Mouse (Mus musculus): ENCODE measurements around the gene Slc7a8.

The Slc7a8 gene

DNA sequence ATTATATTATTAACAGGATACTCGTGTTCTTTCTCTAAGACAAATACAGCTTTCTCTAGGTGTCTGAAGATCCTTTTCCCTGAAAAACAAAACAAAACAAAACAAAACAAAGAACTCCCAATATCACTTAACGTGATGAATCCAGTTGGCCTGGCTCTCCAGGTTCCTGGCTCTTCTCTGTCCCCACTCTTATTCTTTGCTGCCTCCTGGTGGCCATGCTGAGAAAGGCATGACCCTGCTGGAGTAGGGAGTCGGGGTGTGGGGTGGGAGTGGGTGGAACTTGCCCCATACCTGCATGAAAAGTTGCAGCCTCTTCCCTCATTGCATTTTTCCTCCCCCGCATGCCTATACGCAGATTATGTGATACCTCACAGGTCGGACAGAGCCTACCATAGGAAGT lies 80.4 kb downstream of the Slc7a8 start:
- DNase-seq (ENCODE audit: low spot score), result peak; percentile 48

DNA sequence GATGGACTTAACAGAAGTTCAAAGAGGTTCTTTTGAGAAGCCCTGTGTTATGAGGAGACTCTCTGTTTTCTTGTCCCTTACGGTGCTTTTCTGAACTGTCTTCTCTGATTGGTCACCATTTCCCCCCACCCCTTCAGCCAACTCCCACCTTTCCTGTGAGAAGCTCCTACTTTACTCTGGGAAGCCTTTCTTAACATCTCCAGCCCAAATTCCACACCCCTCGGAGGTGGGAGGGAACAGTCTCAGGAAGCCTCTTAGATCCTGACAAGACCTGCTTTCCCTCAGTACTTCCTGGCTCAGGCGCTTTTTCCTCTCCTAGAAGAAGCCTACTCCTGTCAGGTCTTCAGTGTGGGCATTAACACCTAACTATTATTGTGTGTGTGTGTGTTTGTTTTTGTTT lies 82.2 kb downstream of the Slc7a8 start:
- DNase-seq (ENCODE audit: low spot score), result no peak

DNA sequence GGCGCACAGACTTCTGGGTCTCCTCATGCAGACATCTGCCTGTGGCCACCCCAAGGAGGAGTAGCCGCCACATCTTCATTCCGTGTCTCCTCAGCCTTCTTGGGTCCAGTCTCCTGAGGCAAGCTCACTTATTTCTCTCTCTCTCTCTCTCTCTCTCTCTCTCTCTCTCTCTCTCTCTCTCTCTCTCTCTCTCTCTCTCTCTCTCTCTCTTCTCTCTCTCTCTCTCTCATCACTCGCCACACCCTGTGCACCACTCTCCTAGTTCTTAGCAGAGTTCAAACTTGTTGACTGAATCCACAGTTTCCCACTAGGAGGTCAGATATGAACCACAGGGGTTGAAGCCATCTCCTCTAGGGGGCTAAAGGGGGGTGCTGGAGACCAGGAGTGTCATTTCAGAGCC lies 83.0 kb downstream of the Slc7a8 start, which contains the start of gene Gm29776:
Gene Gm29776 (minus strand): TSS at position 101 of the 400 bp plus-strand sequence.
- no peak for DNase-seq (ENCODE audit: low spot score)

DNA sequence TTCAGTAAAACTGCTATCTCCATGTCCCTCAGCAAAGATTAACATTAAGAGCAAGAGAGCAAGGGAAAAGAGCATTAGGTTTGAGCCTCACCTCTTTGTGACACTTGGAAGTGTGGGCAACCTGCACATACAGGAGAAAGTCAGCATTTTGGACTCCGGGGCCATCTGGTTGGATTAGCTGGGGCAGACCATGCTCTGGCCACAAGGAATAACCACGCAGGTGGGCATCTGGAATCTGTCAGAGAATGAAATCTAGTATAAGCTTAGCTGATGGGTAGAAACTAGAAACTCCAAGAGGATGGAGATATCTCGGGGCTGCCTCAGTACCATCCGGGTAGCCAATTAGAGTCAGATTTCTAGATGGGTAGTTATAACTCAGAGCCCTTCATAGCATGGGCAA lies 85.0 kb downstream of the Slc7a8 start:
- DNase-seq (ENCODE audit: low spot score), result no peak

DNA sequence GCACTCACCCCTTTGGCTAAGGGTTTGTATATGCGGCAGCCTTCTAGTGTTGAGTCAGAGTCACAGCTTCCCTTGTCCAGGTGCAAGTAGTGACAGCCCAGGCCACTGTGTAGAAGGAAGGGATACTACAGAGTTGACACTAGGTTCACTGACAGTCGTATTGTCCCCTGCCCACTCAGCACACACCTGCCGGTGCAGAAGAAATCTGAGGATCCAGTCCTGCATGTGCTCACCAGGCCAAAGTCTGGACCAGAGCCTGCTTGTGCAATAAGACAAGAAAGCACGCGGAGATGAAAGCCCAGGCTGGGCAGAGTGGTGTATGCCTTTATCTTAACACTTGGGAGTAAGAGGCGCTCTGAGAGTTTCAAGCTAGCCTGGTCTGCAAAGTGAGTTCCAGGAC lies 86.7 kb downstream of the Slc7a8 start:
- no peak for DNase-seq (ENCODE audit: low spot score)

DNA sequence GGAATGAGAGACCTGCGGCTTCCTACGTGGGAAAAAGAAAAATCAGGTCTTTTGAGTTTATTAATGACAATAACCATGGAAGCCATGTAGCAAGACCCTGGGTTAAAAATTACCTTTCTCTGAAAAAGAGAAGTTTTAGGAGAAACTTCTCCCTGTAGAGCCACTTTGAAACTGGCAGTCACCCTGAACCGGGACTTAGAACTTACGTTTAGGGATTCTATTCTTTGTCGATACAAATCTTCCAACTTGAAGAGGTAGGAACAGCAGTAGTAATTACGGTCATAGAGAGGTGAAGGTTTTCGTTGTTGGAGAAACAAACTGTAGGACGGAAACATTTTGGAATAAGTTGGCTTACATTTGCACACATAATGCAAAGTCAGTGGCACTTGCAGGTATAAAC lies 94.5 kb downstream of the Slc7a8 start:
- no peak for DNase-seq (ENCODE audit: low spot score)

DNA sequence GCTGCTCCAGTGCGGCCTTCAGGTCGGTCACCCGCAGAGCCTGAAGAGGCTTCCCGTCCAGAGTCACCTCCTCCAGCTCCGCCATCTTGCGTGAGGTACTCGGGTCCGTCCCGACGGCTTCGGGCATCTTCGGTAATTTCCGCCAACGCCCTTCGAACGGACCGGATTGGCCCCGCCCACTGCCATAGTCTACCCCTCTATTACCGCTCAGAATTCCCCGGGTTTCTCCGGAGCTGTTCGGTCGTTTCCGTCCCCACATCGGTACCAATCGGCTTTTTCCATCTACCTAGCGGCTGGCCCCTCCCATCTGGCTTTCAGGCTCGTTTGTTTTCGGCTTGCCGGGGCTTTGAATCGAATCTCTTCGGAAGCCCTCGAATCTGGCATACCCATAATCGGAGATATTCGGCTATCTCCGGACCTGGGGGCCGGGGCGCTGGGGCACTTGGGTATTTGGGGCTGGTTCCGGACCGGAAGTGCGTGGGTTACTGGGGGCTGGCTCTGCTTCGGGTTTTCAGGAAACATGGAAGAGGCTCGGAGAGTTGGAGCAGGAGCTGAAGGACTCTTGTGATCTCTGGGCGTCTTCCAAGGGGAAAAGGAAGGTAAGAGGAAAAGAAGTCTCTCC lies 95.1 kb downstream of the Slc7a8 start, which contains the start of gene Acin1:
Gene Acin1 (minus strand): TSS at position 410 of the 622 bp plus-strand sequence.
- DNase-seq (ENCODE audit: low spot score), result peak; percentile 100

DNA sequence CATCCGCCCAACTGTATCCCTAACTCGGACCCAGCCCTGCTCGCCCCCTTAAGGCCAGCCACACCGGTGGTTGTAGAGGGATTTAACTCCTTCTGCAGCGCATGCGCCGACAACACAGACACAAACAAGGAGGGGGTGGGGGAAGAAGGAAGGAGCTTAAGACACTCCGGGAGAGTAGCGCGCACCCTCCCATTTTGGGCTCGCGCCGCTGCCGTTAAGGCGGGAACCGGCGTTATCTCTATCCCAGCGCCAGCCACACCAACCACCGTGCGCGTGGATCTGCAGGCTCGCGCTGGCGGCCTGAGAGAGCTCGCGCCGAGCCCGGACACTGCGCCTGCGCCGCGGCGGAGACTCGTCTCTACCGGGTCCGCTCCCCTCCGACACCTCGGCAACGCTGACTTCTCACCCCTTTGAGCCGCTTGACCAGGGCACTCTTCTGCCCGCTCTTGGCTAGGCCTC lies 95.7 kb downstream of the Slc7a8 start, which contains the start of gene 1700123O20Rik:
Gene 1700123O20Rik (plus strand): TSS at position 154 of the 459 bp plus-strand sequence.
- DNase-seq (ENCODE audit: low spot score), result no peak

DNA sequence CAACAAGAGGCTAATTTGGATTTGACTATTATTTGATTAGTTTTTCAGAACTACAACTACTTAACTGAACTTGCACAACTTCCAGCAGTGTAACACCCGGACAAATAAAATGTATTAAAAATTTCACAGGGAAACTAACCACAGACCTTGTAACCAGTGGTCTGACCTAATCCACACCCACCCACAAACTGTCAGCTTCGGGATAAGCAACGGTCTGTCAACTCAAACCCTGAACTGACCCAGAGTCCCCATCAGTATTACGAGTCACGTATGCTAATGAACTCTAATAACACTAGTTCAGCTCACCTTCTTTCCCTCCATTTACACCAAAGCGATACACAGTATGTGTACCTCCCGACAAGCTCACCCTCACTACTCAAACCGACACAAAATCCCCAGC lies 96.3 kb downstream of the Slc7a8 start:
- no peak for DNase-seq (ENCODE audit: low spot score)

DNA sequence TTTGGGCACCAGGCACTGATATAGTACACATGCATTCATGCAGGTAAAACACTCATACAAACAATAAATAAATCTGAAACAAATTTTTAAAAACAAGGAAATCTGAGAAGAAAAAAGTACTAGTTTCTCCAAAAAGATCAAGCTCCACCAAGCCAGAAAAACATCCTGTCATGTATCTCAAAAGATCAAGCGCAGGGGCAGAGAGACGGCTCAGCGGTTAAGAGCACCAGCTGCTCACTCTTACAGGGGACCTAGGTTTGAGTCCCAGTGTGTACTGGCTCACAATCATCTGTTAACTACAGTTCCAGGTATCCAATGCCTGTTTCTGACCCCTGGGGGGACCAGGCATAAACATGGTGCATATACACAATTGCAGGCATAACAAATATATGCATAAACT lies 99.3 kb downstream of the Slc7a8 start:
- DNase-seq (ENCODE audit: low spot score), result no peak

DNA sequence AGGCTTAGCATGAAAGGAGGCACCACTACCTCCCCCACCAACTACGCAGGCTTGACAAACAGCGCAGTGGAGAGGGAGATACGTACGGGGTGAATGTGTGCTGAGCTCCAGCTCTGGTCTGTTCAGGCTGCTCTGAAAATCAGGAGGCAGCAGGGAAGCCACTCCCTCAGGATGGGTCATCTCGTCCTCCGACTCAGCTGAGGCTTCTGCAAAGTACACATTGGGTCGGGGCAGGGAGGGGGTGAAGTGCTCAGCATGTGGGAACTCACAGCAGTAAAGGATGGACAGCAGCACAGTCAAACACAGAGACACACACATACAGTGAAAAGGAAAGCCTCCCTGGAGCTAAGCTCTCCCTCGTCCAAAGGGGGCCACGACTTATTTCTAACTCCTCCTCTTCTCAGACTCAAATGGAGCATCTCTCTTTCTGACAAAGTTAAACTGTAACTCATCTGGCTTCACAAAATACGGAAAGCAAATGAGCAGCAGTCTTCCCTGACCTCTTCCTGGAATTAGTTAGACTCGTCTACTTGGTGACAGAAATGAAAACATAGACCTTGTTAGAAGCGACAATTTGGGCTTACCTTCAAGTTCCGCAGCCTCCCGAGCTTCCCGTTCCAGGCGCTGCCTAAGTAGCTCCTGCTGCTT lies 103.0 kb downstream of the Slc7a8 start:
- no peak for DNase-seq (ENCODE audit: low spot score)

DNA sequence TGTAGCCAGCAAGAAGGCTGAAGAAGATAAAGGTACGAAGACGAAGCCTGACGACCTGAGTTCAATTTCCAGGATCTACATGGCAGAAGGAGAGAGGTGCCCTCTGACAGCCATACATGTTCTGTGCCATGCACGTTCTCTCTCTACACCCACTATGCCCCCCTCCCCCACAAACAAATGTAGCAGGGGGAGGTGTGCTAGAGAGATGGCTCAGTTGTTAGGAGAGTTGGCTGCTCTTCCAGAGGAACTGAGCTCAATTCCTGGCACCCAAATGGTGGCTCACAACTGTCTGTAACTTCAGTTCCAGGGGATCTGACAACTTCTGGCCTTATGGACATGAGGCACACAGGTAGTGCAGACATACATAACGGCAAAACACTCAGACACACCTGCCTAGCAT lies 105.5 kb downstream of the Slc7a8 start:
- DNase-seq (ENCODE audit: low spot score), result no peak

DNA sequence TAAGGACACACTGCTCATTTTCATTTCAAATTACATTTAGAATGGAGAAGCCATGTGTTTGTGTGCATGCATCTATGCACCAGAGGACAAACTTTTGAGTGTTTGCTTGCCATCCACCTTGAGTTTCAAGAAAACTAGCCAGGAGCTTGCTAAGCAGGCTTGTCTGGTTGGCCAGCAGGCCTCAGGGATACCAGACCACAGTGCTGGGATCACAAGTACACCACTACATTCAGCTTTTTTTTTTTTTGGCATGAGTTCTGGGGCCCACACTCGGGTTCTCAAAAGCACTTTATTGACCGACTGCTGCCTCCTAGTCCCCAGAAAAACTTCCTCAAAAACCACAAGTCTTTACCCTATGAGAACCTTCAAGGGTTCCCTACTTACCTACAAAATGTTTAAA lies 107.4 kb downstream of the Slc7a8 start:
- DNase-seq (ENCODE audit: low spot score), result no peak
